Mouse (Mus musculus): ENCODE measurements around the gene Ddit4. TPM values are rescaled to one million over a fixed set of nuclear protein-coding genes. Genes with fewer than 3 reads are reported as not detected.

Gene Ddit4
- polyA plus RNA-seq, 1 experiment from 2014 or later = 8.8 TPM

DNA sequence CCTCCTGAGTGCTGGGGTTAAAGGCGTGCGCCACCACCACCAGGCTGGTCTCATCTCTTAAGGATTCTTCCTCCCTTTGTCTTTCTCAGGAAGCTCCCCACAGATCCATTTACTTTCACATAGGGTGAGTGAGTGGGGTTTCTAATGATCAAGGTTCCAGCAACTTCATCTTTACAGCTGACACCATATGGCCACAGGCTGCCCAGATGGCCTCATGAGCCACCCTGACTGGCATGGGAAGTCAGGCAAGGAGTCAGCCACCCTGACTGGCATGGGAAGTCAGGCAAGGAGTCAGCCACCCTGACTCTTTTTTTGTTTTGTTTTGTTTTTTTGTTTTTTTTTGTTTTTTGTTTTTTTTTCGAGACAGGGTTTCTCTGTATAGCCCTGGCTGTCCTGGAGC lies 6.2 kb downstream of the Ddit4 start:
- DNase-seq (ENCODE audit: low spot score) = no peak
- Histone ChIP-seq H3K9me3 (ENCODE audit: control insufficient read depth, low read length) (no peaks in the 10 kb centered on the region), H3K4me3 (replicated peaks; ENCODE audit: low read length) (no peak overlapping the region), H3K27me3 (ENCODE audit: control insufficient read depth, insufficient read depth, low read length) (no peaks in the 10 kb centered on the region), H3K36me3 (replicated peaks; ENCODE audit: control insufficient read depth, insufficient read depth) (peaks cover 4% of the 10 kb centered on the region; the same call in 1 of the 2 replicates), H3K4me1 (replicated peaks; ENCODE audit: control insufficient read depth, insufficient read depth, low read length) (peaks cover 41% of the 10 kb centered on the region), H3K9ac (no peak overlapping the region), H3K4me2 (replicated peaks) (no peak overlapping the region), H3K27ac (no peak overlapping the region)
- ATAC-seq (ENCODE audit: low FRiP score) = no peak
- 91% methylated on average over 3 of the region's 3 CpGs for WGBS

DNA sequence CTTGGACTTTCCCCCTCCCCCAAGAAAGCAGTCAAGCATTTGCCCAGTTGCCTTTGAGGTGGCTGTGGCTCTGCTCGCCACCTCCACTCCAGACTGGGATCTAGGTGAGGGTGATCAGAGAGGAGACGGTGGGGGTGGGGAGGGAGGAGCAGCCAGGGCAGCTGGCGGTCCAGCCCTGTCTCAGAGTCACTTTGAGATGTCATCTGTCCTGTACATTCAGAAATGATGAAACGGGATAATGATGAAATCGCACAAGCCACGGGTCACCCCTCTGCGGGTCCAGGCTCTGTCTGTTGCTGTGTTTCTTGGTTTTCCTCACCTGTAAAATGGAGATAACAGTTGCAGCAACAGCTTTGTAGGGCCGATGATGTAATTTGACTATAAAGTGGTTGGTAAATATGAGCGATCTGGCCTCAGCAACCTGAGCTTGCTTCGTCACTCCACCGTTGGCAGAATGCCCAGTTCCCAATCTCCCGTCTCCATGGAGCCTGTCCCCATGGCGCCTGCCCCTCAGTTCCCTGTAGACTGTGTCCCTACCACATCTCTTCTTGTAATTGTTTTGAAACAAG lies 8.1 kb downstream of the Ddit4 start:
- peak; percentile 28; the same call in 1 of the 2 replicates for ATAC-seq (ENCODE audit: low FRiP score)
- Histone ChIP-seq H3K4me2 (replicated peaks) (peak overlapping the region; percentile 44), H3K9ac (peak overlapping the region; percentile 35; the same call in 1 of the 2 replicates), H3K9me3 (ENCODE audit: control insufficient read depth, low read length) (no peaks in the 10 kb centered on the region), H3K4me1 (replicated peaks; ENCODE audit: control insufficient read depth, insufficient read depth, low read length) (peaks cover 21% of the 10 kb centered on the region), H3K4me3 (replicated peaks; ENCODE audit: low read length) (no peak overlapping the region), H3K36me3 (replicated peaks; ENCODE audit: control insufficient read depth, insufficient read depth) (no peaks in the 10 kb centered on the region), H3K27me3 (ENCODE audit: control insufficient read depth, insufficient read depth, low read length) (no peaks in the 10 kb centered on the region), H3K27ac (peak overlapping the region; percentile 65)
- WGBS = 40% methylated on average over 13 of the region's 13 CpGs
- peak; percentile 66 for DNase-seq (ENCODE audit: low spot score)

DNA sequence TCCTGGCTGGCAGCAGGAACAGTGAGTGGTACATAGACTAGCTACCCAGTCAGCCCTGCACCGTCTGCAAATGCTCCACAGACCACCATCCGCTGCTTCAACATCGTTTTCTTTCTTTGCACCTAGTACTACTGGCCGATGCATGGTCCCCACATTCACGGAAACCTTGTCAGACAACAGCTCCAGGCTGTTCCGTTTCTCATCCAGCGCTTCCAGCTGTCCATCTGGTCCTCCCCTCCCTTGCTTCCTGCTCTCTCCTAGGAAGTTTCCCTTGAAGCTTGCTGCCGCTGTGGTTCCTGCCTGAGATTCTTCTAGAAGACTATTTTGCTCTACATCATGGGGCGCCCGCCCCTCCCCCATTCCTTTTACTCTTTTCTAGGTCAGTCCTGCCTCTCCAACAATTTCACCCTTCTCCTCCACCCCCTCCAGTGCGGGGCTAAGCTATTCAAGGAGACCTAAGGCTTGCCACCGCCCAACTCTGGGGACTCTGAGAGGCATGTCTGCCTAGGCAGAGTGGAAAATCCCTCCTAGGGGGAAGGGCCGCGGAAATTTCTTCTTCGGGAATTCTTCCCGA lies 8.7 kb downstream of the Ddit4 start:
- H3K36me3 ChIP-seq (replicated peaks; ENCODE audit: control insufficient read depth, insufficient read depth) = no peaks in the 10 kb centered on the region
- peaks cover 16% of the 10 kb centered on the region for H3K4me1 ChIP-seq (replicated peaks; ENCODE audit: control insufficient read depth, insufficient read depth, low read length)
- H3K9me3 ChIP-seq (ENCODE audit: control insufficient read depth, low read length) = no peaks in the 10 kb centered on the region
- peak overlapping the region; percentile 65 for H3K27ac ChIP-seq
- no peaks in the 10 kb centered on the region for H3K27me3 ChIP-seq (ENCODE audit: control insufficient read depth, insufficient read depth, low read length)
- under 1% methylated on average over 16 of the region's 16 CpGs for WGBS
- DNase-seq (ENCODE audit: low spot score) (peak; percentile 51), ATAC-seq (ENCODE audit: low FRiP score) (peak; percentile 47; the same call in 1 of the 2 replicates)
- H3K9ac ChIP-seq = peak overlapping the region; percentile 35; the same call in 1 of the 2 replicates
- H3K4me2 ChIP-seq (replicated peaks) = peak overlapping the region; percentile 44
- peak overlapping the region; percentile 8 for H3K4me3 ChIP-seq (replicated peaks; ENCODE audit: low read length)

DNA sequence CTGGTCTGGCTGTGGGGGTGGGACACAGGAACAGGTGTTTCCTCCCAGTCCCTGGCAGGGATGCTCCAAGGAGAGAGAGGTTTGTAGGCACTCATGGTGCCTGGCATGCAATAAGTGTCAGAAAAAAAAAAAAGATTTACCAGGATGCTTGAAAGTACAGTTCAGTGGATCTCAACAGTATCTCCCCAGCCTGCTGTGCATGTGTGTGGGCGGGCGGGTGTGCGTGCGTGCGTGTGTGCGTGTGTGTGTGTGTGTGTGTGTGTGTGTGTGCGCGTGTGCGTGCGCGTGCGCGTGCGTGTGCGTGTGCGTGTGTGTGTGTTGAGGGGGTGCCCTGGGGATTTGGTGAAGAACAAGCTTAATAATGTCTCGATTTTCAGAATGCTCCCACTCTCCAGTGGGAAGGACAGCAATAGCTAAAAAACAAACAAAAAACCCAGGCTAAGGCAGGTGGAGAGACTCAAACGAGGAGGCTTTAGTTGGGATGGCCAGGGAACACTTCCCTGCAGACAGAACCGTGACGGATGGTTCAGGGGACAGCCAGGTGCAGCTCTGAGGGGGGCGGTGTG lies 9.3 kb downstream of the Ddit4 start:
- Histone ChIP-seq H3K36me3 (replicated peaks; ENCODE audit: control insufficient read depth, insufficient read depth) (no peaks in the 10 kb centered on the region), H3K27me3 (ENCODE audit: control insufficient read depth, insufficient read depth, low read length) (no peaks in the 10 kb centered on the region), H3K4me2 (replicated peaks) (peak overlapping the region; percentile 44), H3K4me1 (replicated peaks; ENCODE audit: control insufficient read depth, insufficient read depth, low read length) (peaks cover 16% of the 10 kb centered on the region), H3K4me3 (replicated peaks; ENCODE audit: low read length) (peak overlapping the region; percentile 8), H3K9ac (peak overlapping the region; percentile 35; the same call in 1 of the 2 replicates), H3K9me3 (ENCODE audit: control insufficient read depth, low read length) (no peaks in the 10 kb centered on the region), H3K27ac (peak overlapping the region; percentile 65)
- ATAC-seq (ENCODE audit: low FRiP score) = peak; percentile 42; the same call in 1 of the 2 replicates
- no peak for DNase-seq (ENCODE audit: low spot score)
- WGBS = 34% methylated on average over 21 of the region's 21 CpGs

- Histone ChIP-seq H3K27ac (no peak overlapping the region), H3K4me2 (replicated peaks) (no peak overlapping the region), H3K27me3 (ENCODE audit: control insufficient read depth, insufficient read depth, low read length) (no peaks in the 10 kb centered on the region), H3K4me3 (replicated peaks; ENCODE audit: low read length) (no peak overlapping the region), H3K4me1 (replicated peaks; ENCODE audit: control insufficient read depth, insufficient read depth, low read length) (peaks cover 16% of the 10 kb centered on the region), H3K36me3 (replicated peaks; ENCODE audit: control insufficient read depth, insufficient read depth) (no peaks in the 10 kb centered on the region), H3K9me3 (ENCODE audit: control insufficient read depth, low read length) (no peaks in the 10 kb centered on the region), H3K9ac (no peak overlapping the region)
- no peak for DNase-seq (ENCODE audit: low spot score)
- ATAC-seq (ENCODE audit: low FRiP score) = no peak
- 60% methylated on average over 1 of the region's 1 CpGs for WGBS
Observed at GRCm38 (mm10) chr10:59939081-59939480, 12.6 kb downstream of the Ddit4 start.

- DNase-seq (ENCODE audit: low spot score) (no peak), ATAC-seq (ENCODE audit: low FRiP score) (no peak)
- Histone ChIP-seq H3K36me3 (replicated peaks; ENCODE audit: control insufficient read depth, insufficient read depth) (no peaks in the 10 kb centered on the region), H3K4me1 (replicated peaks; ENCODE audit: control insufficient read depth, insufficient read depth, low read length) (peaks cover 16% of the 10 kb centered on the region), H3K9ac (no peak overlapping the region), H3K4me2 (replicated peaks) (no peak overlapping the region), H3K9me3 (ENCODE audit: control insufficient read depth, low read length) (no peaks in the 10 kb centered on the region), H3K27ac (no peak overlapping the region), H3K4me3 (replicated peaks; ENCODE audit: low read length) (no peak overlapping the region), H3K27me3 (ENCODE audit: control insufficient read depth, insufficient read depth, low read length) (no peaks in the 10 kb centered on the region)
- 92% methylated on average over 5 of the region's 5 CpGs for WGBS
Observed at GRCm38 (mm10) chr10:59938662-59939061, 13.0 kb downstream of the Ddit4 start.

- no peak for DNase-seq (ENCODE audit: low spot score)
- WGBS = 50% methylated on average over 8 of the region's 8 CpGs
Observed at GRCm38 (mm10) chr10:59936058-59936856, 15.4 kb downstream of the Ddit4 start.

DNA sequence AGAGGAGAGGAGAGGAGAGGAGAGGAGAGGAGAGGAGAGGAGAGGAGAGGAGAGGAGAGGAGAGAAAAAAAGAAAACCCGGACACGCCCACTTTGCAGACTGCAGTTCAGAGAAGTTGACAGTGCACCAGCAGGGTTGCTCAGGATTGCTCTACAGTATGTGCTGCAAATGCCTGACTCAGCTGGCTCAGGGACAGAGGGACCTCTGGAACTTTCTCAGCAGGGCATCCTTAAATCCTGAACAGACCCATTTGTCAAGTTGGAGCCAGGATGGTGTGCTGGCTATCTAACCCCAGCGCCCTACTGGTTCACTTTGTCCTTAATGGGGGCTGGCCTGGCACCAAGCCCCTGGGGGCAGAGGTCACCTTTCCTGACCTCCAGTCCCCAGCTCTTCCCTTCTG lies 17.6 kb downstream of the Ddit4 start:
- Histone ChIP-seq H3K4me2 (replicated peaks) (no peak overlapping the region), H3K27ac (no peak overlapping the region), H3K4me1 (replicated peaks; ENCODE audit: control insufficient read depth, insufficient read depth, low read length) (no peaks in the 10 kb centered on the region), H3K9ac (no peak overlapping the region), H3K4me3 (replicated peaks; ENCODE audit: low read length) (no peak overlapping the region), H3K27me3 (ENCODE audit: control insufficient read depth, insufficient read depth, low read length) (no peaks in the 10 kb centered on the region), H3K36me3 (replicated peaks; ENCODE audit: control insufficient read depth, insufficient read depth) (no peaks in the 10 kb centered on the region), H3K9me3 (ENCODE audit: control insufficient read depth, low read length) (no peaks in the 10 kb centered on the region)
- DNase-seq (ENCODE audit: low spot score) = no peak
- WGBS = 36% methylated on average over 3 of the region's 3 CpGs
- ATAC-seq (ENCODE audit: low FRiP score) = no peak

More at GRCm38 (mm10) chr10:59936058-59936856, 15.4 kb downstream of the Ddit4 start:
- H3K36me3 ChIP-seq (replicated peaks; ENCODE audit: control insufficient read depth, insufficient read depth) = no peaks in the 10 kb centered on the region
- no peaks in the 10 kb centered on the region for H3K27me3 ChIP-seq (ENCODE audit: control insufficient read depth, insufficient read depth, low read length)
- no peak overlapping the region for H3K4me3 ChIP-seq (replicated peaks; ENCODE audit: low read length)
- H3K4me2 ChIP-seq (replicated peaks) = no peak overlapping the region
- no peak overlapping the region for H3K27ac ChIP-seq
- H3K4me1 ChIP-seq (replicated peaks; ENCODE audit: control insufficient read depth, insufficient read depth, low read length) = no peaks in the 10 kb centered on the region
- no peak overlapping the region for H3K9ac ChIP-seq
- H3K9me3 ChIP-seq (ENCODE audit: control insufficient read depth, low read length) = no peaks in the 10 kb centered on the region
- no peak for ATAC-seq (ENCODE audit: low FRiP score)

DNA sequence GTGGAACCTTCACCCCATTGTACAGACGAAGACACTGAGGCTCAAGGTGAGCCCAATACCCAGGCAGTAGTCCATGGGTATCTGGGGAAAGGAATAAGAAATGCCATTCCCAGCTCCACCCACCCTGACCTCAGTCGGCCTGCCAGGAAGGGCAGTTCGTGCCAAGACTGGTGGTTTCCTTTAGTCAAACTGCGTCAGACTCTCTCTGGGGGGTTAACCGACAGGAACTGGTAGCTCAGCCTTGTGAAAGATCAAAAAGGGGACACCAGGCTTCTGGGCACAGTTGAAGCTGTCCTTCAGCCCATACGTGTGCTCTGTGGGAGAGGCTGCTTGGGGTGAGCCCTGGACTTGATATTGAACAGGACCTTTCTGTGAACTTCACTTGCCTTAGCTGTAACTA lies 19.1 kb downstream of the Ddit4 start:
- Histone ChIP-seq H3K27ac (no peak overlapping the region), H3K36me3 (replicated peaks; ENCODE audit: control insufficient read depth, insufficient read depth) (no peaks in the 10 kb centered on the region), H3K4me3 (replicated peaks; ENCODE audit: low read length) (no peak overlapping the region), H3K27me3 (ENCODE audit: control insufficient read depth, insufficient read depth, low read length) (no peaks in the 10 kb centered on the region), H3K4me1 (replicated peaks; ENCODE audit: control insufficient read depth, insufficient read depth, low read length) (no peaks in the 10 kb centered on the region), H3K9me3 (ENCODE audit: control insufficient read depth, low read length) (no peaks in the 10 kb centered on the region), H3K4me2 (replicated peaks) (no peak overlapping the region), H3K9ac (no peak overlapping the region)
- DNase-seq (ENCODE audit: low spot score) (no peak), ATAC-seq (ENCODE audit: low FRiP score) (no peak)
- WGBS = 84% methylated on average over 6 of the region's 6 CpGs

Measured in hindbrain, embryonic 14.5 days (tissue).